Mouse (Mus musculus): ENCODE measurements around the gene Kcnh1. TPM values are rescaled to one million over a fixed set of nuclear protein-coding genes. Genes with fewer than 3 reads are reported as not detected.

Gene Kcnh1
- polyA plus RNA-seq, 1 experiment from 2014 or later = 0.27 TPM

- no peak overlapping the region for H3K27ac ChIP-seq (replicated peaks)
- H3K9me3 ChIP-seq (ENCODE audit: control insufficient read depth, low read length) = no peaks in the 10 kb centered on the region
- TF ChIP-seq CTCF (IDR thresholded peaks at IDR 0.05; ENCODE audit: low read depth) (no peak), EP300 (optimal IDR thresholded peaks at IDR 0.05) (no peak)
- no peak overlapping the region for H3K4me3 ChIP-seq (ENCODE audit: low read depth, low read length)
- WGBS = 94% methylated on average over 1 of the region's 1 CpGs
- no peaks in the 10 kb centered on the region for H3K36me3 ChIP-seq (ENCODE audit: control insufficient read depth, insufficient read depth, low read length)
- H3K4me1 ChIP-seq (replicated peaks; ENCODE audit: control insufficient read depth, insufficient read depth) = no peaks in the 10 kb centered on the region
- DNase-seq (ENCODE audit: low spot score) (no peak), ATAC-seq (ENCODE audit: low FRiP score, low TSS enrichment) (no peak)
- H3K4me2 ChIP-seq (replicated peaks; ENCODE audit: low read depth) = no peak overlapping the region
- no peak overlapping the region for H3K9ac ChIP-seq (ENCODE audit: low read length)
- no peaks in the 10 kb centered on the region for H3K27me3 ChIP-seq (ENCODE audit: control insufficient read depth, insufficient read depth, low read length)
Measured at GRCm38 (mm10) chr1:192519713-192520112, 329.1 kb downstream of the Kcnh1 start.

GRCm38 (mm10) chr1:192520836-192521435 is 330.4 kb downstream of the Kcnh1 start:
- H3K4me2 ChIP-seq (replicated peaks; ENCODE audit: low read depth) = no peak overlapping the region
- WGBS = 42% methylated on average over 13 of the region's 13 CpGs
- no peaks in the 10 kb centered on the region for H3K36me3 ChIP-seq (ENCODE audit: control insufficient read depth, insufficient read depth, low read length)
- no peak overlapping the region for H3K4me3 ChIP-seq (ENCODE audit: low read depth, low read length)
- no peaks in the 10 kb centered on the region for H3K4me1 ChIP-seq (replicated peaks; ENCODE audit: control insufficient read depth, insufficient read depth)
- no peaks in the 10 kb centered on the region for H3K27me3 ChIP-seq (ENCODE audit: control insufficient read depth, insufficient read depth, low read length)
- no peak for TF ChIP-seq CTCF (IDR thresholded peaks at IDR 0.05; ENCODE audit: low read depth)
- TF ChIP-seq EP300 (optimal IDR thresholded peaks at IDR 0.05) = no peak
- H3K9ac ChIP-seq (ENCODE audit: low read length) = no peak overlapping the region
- no peak for ATAC-seq (ENCODE audit: low FRiP score, low TSS enrichment)
- no peak overlapping the region for H3K27ac ChIP-seq (replicated peaks)
- H3K9me3 ChIP-seq (ENCODE audit: control insufficient read depth, low read length) = no peaks in the 10 kb centered on the region
- DNase-seq (ENCODE audit: low spot score) = no peak

- no peak overlapping the region for H3K4me2 ChIP-seq (replicated peaks; ENCODE audit: low read depth)
- H3K9ac ChIP-seq (ENCODE audit: low read length) = no peak overlapping the region
- 45% methylated on average over 12 of the region's 12 CpGs for WGBS
- H3K36me3 ChIP-seq (ENCODE audit: control insufficient read depth, insufficient read depth, low read length) = no peaks in the 10 kb centered on the region
- H3K27me3 ChIP-seq (ENCODE audit: control insufficient read depth, insufficient read depth, low read length) = no peaks in the 10 kb centered on the region
- H3K9me3 ChIP-seq (ENCODE audit: control insufficient read depth, low read length) = no peaks in the 10 kb centered on the region
- no peak overlapping the region for H3K27ac ChIP-seq (replicated peaks)
- no peak for ATAC-seq (ENCODE audit: low FRiP score, low TSS enrichment)
- no peak overlapping the region for H3K4me3 ChIP-seq (ENCODE audit: low read depth, low read length)
- no peak for DNase-seq (ENCODE audit: low spot score)
- H3K4me1 ChIP-seq (replicated peaks; ENCODE audit: control insufficient read depth, insufficient read depth) = no peaks in the 10 kb centered on the region
- TF ChIP-seq CTCF (IDR thresholded peaks at IDR 0.05; ENCODE audit: low read depth) (no peak), EP300 (optimal IDR thresholded peaks at IDR 0.05) (no peak)
Measured at GRCm38 (mm10) chr1:192522376-192523178, 332.0 kb downstream of the Kcnh1 start.

- Histone ChIP-seq H3K36me3 (ENCODE audit: control insufficient read depth, insufficient read depth, low read length) (no peaks in the 10 kb centered on the region), H3K4me3 (ENCODE audit: low read depth, low read length) (no peak overlapping the region), H3K27me3 (ENCODE audit: control insufficient read depth, insufficient read depth, low read length) (no peaks in the 10 kb centered on the region), H3K27ac (replicated peaks) (no peak overlapping the region), H3K4me2 (replicated peaks; ENCODE audit: low read depth) (no peak overlapping the region), H3K9ac (ENCODE audit: low read length) (no peak overlapping the region), H3K9me3 (ENCODE audit: control insufficient read depth, low read length) (no peaks in the 10 kb centered on the region), H3K4me1 (replicated peaks; ENCODE audit: control insufficient read depth, insufficient read depth) (no peaks in the 10 kb centered on the region)
- ATAC-seq (ENCODE audit: low FRiP score, low TSS enrichment) = no peak
- no peak for DNase-seq (ENCODE audit: low spot score)
- 57% methylated on average over 14 of the region's 14 CpGs for WGBS
- TF ChIP-seq EP300 (optimal IDR thresholded peaks at IDR 0.05) = no peak
- no peak for TF ChIP-seq CTCF (IDR thresholded peaks at IDR 0.05; ENCODE audit: low read depth)
Measured at GRCm38 (mm10) chr1:192525711-192526350, 335.3 kb downstream of the Kcnh1 start.

- ATAC-seq (ENCODE audit: low FRiP score, low TSS enrichment) = no peak
- Histone ChIP-seq H3K27ac (replicated peaks) (no peak overlapping the region), H3K36me3 (ENCODE audit: control insufficient read depth, insufficient read depth, low read length) (no peaks in the 10 kb centered on the region), H3K9ac (ENCODE audit: low read length) (no peak overlapping the region), H3K4me2 (replicated peaks; ENCODE audit: low read depth) (no peak overlapping the region), H3K4me1 (replicated peaks; ENCODE audit: control insufficient read depth, insufficient read depth) (no peaks in the 10 kb centered on the region), H3K27me3 (ENCODE audit: control insufficient read depth, insufficient read depth, low read length) (no peaks in the 10 kb centered on the region), H3K4me3 (ENCODE audit: low read depth, low read length) (no peak overlapping the region), H3K9me3 (ENCODE audit: control insufficient read depth, low read length) (no peaks in the 10 kb centered on the region)
- no peak for DNase-seq (ENCODE audit: low spot score)
- 71% methylated on average over 2 of the region's 2 CpGs for WGBS
- no peak for TF ChIP-seq EP300 (optimal IDR thresholded peaks at IDR 0.05)
- TF ChIP-seq CTCF (IDR thresholded peaks at IDR 0.05; ENCODE audit: low read depth) = no peak
Measured at GRCm38 (mm10) chr1:192531490-192532146, 341.0 kb downstream of the Kcnh1 start.

Measured in stomach, postnatal 0 days (tissue).